26 mouse cellular contexts compared by ENCODE assay signal in genomic region chr5:39771680-39772348, GRCm38 (mm10). TPM values are rescaled to one million over a fixed set of nuclear protein-coding genes. Genes with fewer than 3 reads are reported as not detected.
DNase-seq lines count a peak whose midpoint lies in the region; ATAC-seq lines count a peak whose summit lies in the region.
"Had no signal": no experiment of that assay in that cellular context is flagged by ENCODE, and none has a peak within 500 bp of the region (broad histone marks: within the 10 kb centered on the region; RNA-seq: fewer than 3 reads in every experiment).

No protein-coding gene starts in this region.

- no peak overlapping the region for H3K27ac ChIP-seq in forebrain, embryonic 12.5 days
- H3K27ac ChIP-seq in midbrain, embryonic 14.5 days (replicated peaks; ENCODE audit: low read depth, low read length), result no peak overlapping the region
- H3K27ac ChIP-seq: embryonic facial prominence, embryonic 12.5 days; gastrocnemius, adult 2 months; heart, embryonic 13.5 days; kidney, postnatal 0 days; layer of hippocampus, adult 2 months; left cerebral cortex, adult 2 months; liver, embryonic 12.5 days; neural tube, embryonic 13.5 days; stomach, postnatal 0 days had no signal

- peak; percentile 90 for ATAC-seq in forebrain, embryonic 12.5 days (ENCODE audit: low FRiP score)
- ATAC-seq in midbrain, embryonic 14.5 days (ENCODE audit: low FRiP score, low TSS enrichment), result peak; percentile 69; the same call in 1 of the 2 replicates
- ATAC-seq: activated CD4-positive, CD25-positive, alpha-beta regulatory T cell, adult 4 months; liver, embryonic 12.5 days had no signal

- no peaks in the 10 kb centered on the region for H3K9me3 ChIP-seq in forebrain, embryonic 12.5 days
- H3K9me3 ChIP-seq in midbrain, embryonic 14.5 days (ENCODE audit: control insufficient read depth, low read length), result no peaks in the 10 kb centered on the region
- H3K9me3 ChIP-seq: embryonic facial prominence, embryonic 12.5 days; heart, embryonic 13.5 days; liver, embryonic 12.5 days; neural tube, embryonic 13.5 days had no signal

- no peak overlapping the region for H3K4me2 ChIP-seq in forebrain, embryonic 12.5 days
- no peak overlapping the region for H3K4me2 ChIP-seq in midbrain, embryonic 14.5 days (ENCODE audit: low read length)
- H3K4me2 ChIP-seq: embryonic facial prominence, embryonic 12.5 days; heart, embryonic 13.5 days; liver, embryonic 12.5 days; lung, embryonic 14.5 days; neural tube, embryonic 13.5 days had no signal

- no peak overlapping the region for H3K9ac ChIP-seq in forebrain, embryonic 12.5 days
- no peak overlapping the region for H3K9ac ChIP-seq in midbrain, embryonic 14.5 days (replicated peaks; ENCODE audit: low read length)
- H3K9ac ChIP-seq: embryonic facial prominence, embryonic 12.5 days; heart, embryonic 13.5 days; liver, embryonic 12.5 days; lung, embryonic 14.5 days; neural tube, embryonic 13.5 days had no signal

- DNase-seq in adrenal gland, adult 2 months, result peak; percentile 10
- DNase-seq in adrenal gland, adult 18-20 months (ENCODE audit: low spot score in 2 of 2), result no peak
- DNase-seq in layer of hippocampus, adult 9-11 months, result peak; percentile 5
- DNase-seq in layer of hippocampus, postnatal 10 days (ENCODE audit: low spot score in 2 of 2), result no peak
- DNase-seq in midbrain, embryonic 14.5 days, result peak; percentile 51
- DNase-seq in testis, postnatal 14 days (ENCODE audit: low spot score), result no peak
- no peak for DNase-seq in kidney, postnatal 14 days
- DNase-seq: cerebellum, postnatal 10 days; gastrocnemius, adult 2 months; heart, postnatal 4 days; kidney, adult 11 months; lung, embryonic 14.5 days; lung, postnatal 4 days; thymus, postnatal 25 days had no signal

- 20% methylated on average over 5 of the region's 5 CpGs for WGBS in forebrain, embryonic 12.5 days
- 14% methylated on average over 5 of the region's 5 CpGs for WGBS in midbrain, embryonic 14.5 days

- peaks cover 22% of the 10 kb centered on the region for H3K27me3 ChIP-seq in forebrain, embryonic 12.5 days
- H3K27me3 ChIP-seq in midbrain, embryonic 14.5 days (ENCODE audit: control insufficient read depth, insufficient read depth, low read length), result no peaks in the 10 kb centered on the region
- H3K27me3 ChIP-seq: CH12.LX; embryonic facial prominence, embryonic 12.5 days; heart, embryonic 13.5 days; liver, embryonic 12.5 days; neural tube, embryonic 13.5 days had no signal

- no peak overlapping the region for H3K4me3 ChIP-seq in forebrain, embryonic 12.5 days (replicated peaks)
- no peak overlapping the region for H3K4me3 ChIP-seq in midbrain, embryonic 14.5 days (replicated peaks; ENCODE audit: low read depth, low read length)
- H3K4me3 ChIP-seq: embryonic facial prominence, embryonic 12.5 days; gastrocnemius, adult 2 months; heart, embryonic 13.5 days; layer of hippocampus, adult 2 months; left cerebral cortex, adult 2 months; liver, embryonic 12.5 days; neural tube, embryonic 13.5 days had no signal

- peaks cover 3% of the 10 kb centered on the region; the same call in 1 of the 2 replicates for H3K4me1 ChIP-seq in forebrain, embryonic 12.5 days
- H3K4me1 ChIP-seq in midbrain, embryonic 14.5 days (ENCODE audit: control insufficient read depth, insufficient read depth, low read length), result no peaks in the 10 kb centered on the region
- H3K4me1 ChIP-seq: embryonic facial prominence, embryonic 12.5 days; heart, embryonic 13.5 days; liver, embryonic 12.5 days; neural tube, embryonic 13.5 days had no signal

- H3K36me3 ChIP-seq in forebrain, embryonic 12.5 days (replicated peaks), result no peaks in the 10 kb centered on the region
- no peaks in the 10 kb centered on the region for H3K36me3 ChIP-seq in midbrain, embryonic 14.5 days (ENCODE audit: control insufficient read depth, insufficient read depth, low read length)
- H3K36me3 ChIP-seq: embryonic facial prominence, embryonic 12.5 days; heart, embryonic 13.5 days; liver, embryonic 12.5 days; neural tube, embryonic 13.5 days had no signal

RNA-seq across cellular contexts. Expression of gene Hs3st1, which starts 16.5 kb away (rescaled TPM):
- 10 to 100 TPM; 13.3 to 17.6 TPM for total RNA-seq in adrenal gland, adult 2 months (2021)
- polyA plus RNA-seq in adrenal gland, adult 2 months (2012; rRNA removed), result 26.1 and 30.6 TPM in 2 replicates
- 10 to 100 TPM in 1 of 2 experiments, 1 to 10 TPM in 1; 6.7 to 11.2 TPM for total RNA-seq in adrenal gland, adult 18-20 months (2021)
- 10 to 100 TPM; 25.3 to 28.7 TPM for total RNA-seq in layer of hippocampus, postnatal 10 days (2021)
- polyA plus RNA-seq in forebrain, embryonic 12.5 days (2016; fragmentation: Nextera tagmentation; extraction: Ambion mirVana), result 14.0 and 14.9 TPM in 2 replicates
- 25.4 and 30.8 TPM in 2 replicates for polyA plus RNA-seq in midbrain, embryonic 14.5 days (2014; fragmentation: Nextera tagmentation; extraction: Ambion mirVana)
- total RNA-seq: granulocyte monocyte progenitor cell, adult 5-6 weeks had no signal

Comparison
In these comparisons a context has a peak if more than half of its experiments do, and no peak if none do; other contexts are left out.
1. DNase-seq: peak in adrenal gland, adult 2 months (single experiment), layer of hippocampus, adult 9-11 months (single experiment) and midbrain, embryonic 14.5 days (single experiment); none in adrenal gland, adult 18-20 months (0 of 2), layer of hippocampus, postnatal 10 days (0 of 2), testis, postnatal 14 days (single experiment) and kidney, postnatal 14 days (single experiment).